Mouse (Mus musculus) intestine, postnatal 0 days (tissue): ENCODE results near the gene Tmem117. TPM values are rescaled to one million over a fixed set of nuclear protein-coding genes. Genes with fewer than 3 reads are reported as not detected.

Experiments
- ATAC-seq: fragments of 200-750 bp; cut with Nextera tagmentation; 2 replicates; pipeline ENCODE4 v1.8.0; 2017; ENCODE audit warnings: mild to moderate bottlenecking, moderate TSS enrichment, moderate library complexity
- H3K27ac ChIP-seq: fragments of 300-500 bp; sonication (generic); 2 replicates; pipeline ENCODE4 v1.5.1; 2014; ENCODE audit warnings: mild to moderate bottlenecking, low read depth, low read length, moderate library complexity
- H3K27me3 ChIP-seq: fragments of 300-500 bp; sonication (generic); replicated peaks from 2 replicates; pipeline ENCODE4 v1.6.1; 2014; ENCODE audit warnings: low read length, mixed read lengths; ENCODE audit not compliant: control insufficient read depth, insufficient read depth
- H3K36me3 ChIP-seq: fragments of 300-500 bp; sonication (generic); 2 replicates; pipeline ENCODE4 v1.6.1; 2014; ENCODE audit warnings: mild to moderate bottlenecking, moderate library complexity; ENCODE audit not compliant: control insufficient read depth, insufficient read depth
- H3K4me1 ChIP-seq: fragments of 300-500 bp; sonication (generic); replicated peaks from 2 replicates; pipeline ENCODE4 v1.6.1; 2014; ENCODE audit warnings: antibody characterized with exemption, low read length, mixed read lengths; ENCODE audit not compliant: control insufficient read depth, insufficient read depth
- H3K4me2 ChIP-seq: fragments of 300-500 bp; sonication (generic); replicated peaks from 2 replicates; pipeline ENCODE4 v1.6.1; 2014; ENCODE audit warnings: low read depth, mild to moderate bottlenecking, moderate library complexity
- H3K4me3 ChIP-seq: fragments of 300-500 bp; sonication (generic); 2 replicates; pipeline ENCODE4 v1.5.1; 2014; ENCODE audit warnings: low read depth, low read length
- H3K9ac ChIP-seq: fragments of 300-500 bp; sonication (generic); 2 replicates; pipeline ENCODE4 v1.6.1; 2014; ENCODE audit warnings: mild to moderate bottlenecking, low read depth, low read length
- H3K9me3 ChIP-seq: fragments of 300-500 bp; sonication (generic); 2 replicates; pipeline ENCODE4 v1.6.1; 2016; ENCODE audit warnings: mixed run types; ENCODE audit not compliant: control insufficient read depth
- CTCF ChIP-seq: sonication (generic); IDR thresholded peaks from 2 replicates; pipeline ENCODE4 v1.5.1; 2016; ENCODE audit warnings: low read depth, mild to moderate bottlenecking, control low read depth, antibody characterized with exemption, moderate library complexity
- WGBS: fragments of 180-500 bp; shearing (Covaris S2); extraction: QIAGEN DNeasy Blood & Tissue Kit; methylation state at CpG from one replicate; pipeline ENCODE4 v1.1.7; 2014; 5-methylcytosine and 5-hydroxymethylcytosine counted together
- polyA plus RNA-seq: library from polyadenylated mRNA; unstranded; fragments of >200 nt; fragmentation: Nextera tagmentation; extraction: Ambion mirVana; gene quantifications from 2 replicates; pipeline ENCODE4 v1.2.1, GENCODE M21; 2015

The Tmem117 gene
- polyA plus RNA-seq, 1 experiment from 2014 or later = 2.7 TPM

DNA sequence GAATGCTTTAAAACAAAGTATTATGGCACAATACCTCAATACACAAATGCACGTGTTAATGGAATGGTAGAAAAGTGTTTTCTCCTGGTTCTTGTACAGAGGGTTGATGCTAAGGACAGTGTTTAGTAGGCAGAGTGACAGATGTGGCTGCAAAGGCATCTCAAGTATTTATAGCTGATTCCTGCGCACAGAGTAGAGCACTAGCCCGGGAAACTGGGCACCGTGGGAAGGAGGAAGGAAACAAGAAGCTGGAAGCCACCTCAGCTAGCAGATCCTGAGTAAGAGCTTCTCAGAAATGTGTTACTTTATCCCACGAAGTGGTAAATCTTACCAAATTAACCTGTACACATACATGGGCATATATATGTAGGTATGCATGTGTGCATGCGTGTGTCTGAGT is 395.4 kb downstream of the Tmem117 start:
- Histone ChIP-seq H3K4me3 (no peak overlapping the region), H3K27ac (no peak overlapping the region), H3K9ac (no peak overlapping the region), H3K9me3 (no peaks in the 10 kb centered on the region), H3K4me1 (no peaks in the 10 kb centered on the region), H3K4me2 (no peak overlapping the region), H3K36me3 (no peaks in the 10 kb centered on the region), H3K27me3 (no peaks in the 10 kb centered on the region)
- no peak for ATAC-seq
- TF ChIP-seq CTCF = no peak
- 40% methylated on average over 6 of the region's 6 CpGs for WGBS

GRCm38 (mm10) chr15:95028862-95029486 is 399.9 kb downstream of the Tmem117 start:
- 85% methylated on average over 13 of the region's 13 CpGs for WGBS
- H3K36me3 ChIP-seq = no peaks in the 10 kb centered on the region
- no peak for ATAC-seq
- H3K4me3 ChIP-seq = no peak overlapping the region
- H3K27me3 ChIP-seq = no peaks in the 10 kb centered on the region
- H3K4me1 ChIP-seq = no peaks in the 10 kb centered on the region
- no peak overlapping the region for H3K4me2 ChIP-seq
- TF ChIP-seq CTCF = no peak
- H3K9ac ChIP-seq = no peak overlapping the region
- no peaks in the 10 kb centered on the region for H3K9me3 ChIP-seq
- H3K27ac ChIP-seq = no peak overlapping the region

GRCm38 (mm10) chr15:95029487-95029875 is 400.4 kb downstream of the Tmem117 start:
- H3K4me3 ChIP-seq = no peak overlapping the region
- WGBS = 65% methylated on average over 5 of the region's 5 CpGs
- no peak for ATAC-seq
- H3K27ac ChIP-seq = no peak overlapping the region
- H3K9ac ChIP-seq = no peak overlapping the region
- no peaks in the 10 kb centered on the region for H3K9me3 ChIP-seq
- no peaks in the 10 kb centered on the region for H3K27me3 ChIP-seq
- TF ChIP-seq CTCF = no peak
- H3K4me1 ChIP-seq = no peaks in the 10 kb centered on the region
- no peaks in the 10 kb centered on the region for H3K36me3 ChIP-seq
- no peak overlapping the region for H3K4me2 ChIP-seq

DNA sequence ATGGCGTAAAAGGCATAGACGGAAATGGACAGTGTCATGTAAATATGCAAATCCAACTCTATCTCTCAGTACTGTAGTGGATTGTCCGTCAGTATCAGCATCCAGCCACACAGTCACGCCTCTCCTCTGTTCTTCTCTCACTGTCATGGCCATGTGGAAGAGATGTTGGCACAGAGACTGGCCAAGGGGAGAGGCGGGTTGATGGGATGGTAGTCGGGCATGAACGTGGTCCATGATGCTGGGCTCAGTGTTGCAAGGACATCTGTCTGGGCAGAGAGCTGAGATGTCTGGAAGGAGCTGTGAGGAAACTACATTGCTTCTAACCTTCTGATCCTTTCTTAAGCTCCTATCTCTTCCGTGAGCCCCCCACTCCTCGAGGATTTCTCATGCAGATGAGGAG is 413.4 kb downstream of the Tmem117 start:
- no peak overlapping the region for H3K4me2 ChIP-seq
- WGBS = 87% methylated on average over 9 of the region's 9 CpGs

DNA sequence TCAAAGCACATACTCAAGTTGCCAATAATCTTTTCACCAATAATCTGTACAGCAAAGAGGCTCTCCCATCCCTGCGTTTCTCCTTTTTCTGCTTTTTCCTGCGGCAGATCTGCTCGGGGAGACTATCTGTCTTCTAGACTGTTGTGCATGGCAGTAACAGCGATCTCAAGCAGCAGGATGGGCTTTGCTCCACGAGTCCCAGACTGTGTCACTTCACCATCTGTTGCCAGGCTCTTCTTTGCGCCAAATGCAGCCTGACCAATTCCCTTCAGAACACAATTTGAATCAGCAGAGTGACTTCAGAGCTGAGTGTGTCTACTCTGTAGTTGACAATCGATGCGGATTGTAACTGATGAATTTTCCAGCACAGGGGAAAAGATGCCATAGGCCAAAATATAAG is 415.0 kb downstream of the Tmem117 start:
- H3K4me1 ChIP-seq = 0 out of 2 replicates have a peak, but pooled peaks cover 3% of the 10 kb centered on the region
- H3K27ac ChIP-seq = no peak overlapping the region
- no peak overlapping the region for H3K4me3 ChIP-seq
- WGBS = 85% methylated on average over 8 of the region's 8 CpGs
- no peak overlapping the region for H3K9ac ChIP-seq
- no peaks in the 10 kb centered on the region for H3K27me3 ChIP-seq
- no peaks in the 10 kb centered on the region for H3K36me3 ChIP-seq
- TF ChIP-seq CTCF = no peak
- no peaks in the 10 kb centered on the region for H3K9me3 ChIP-seq
- no peak for ATAC-seq
- H3K4me2 ChIP-seq = no peak overlapping the region

More for the DNA sequence above, 413.4 kb downstream of the Tmem117 start:
- Histone ChIP-seq H3K4me1 (0 out of 2 replicates have a peak, but pooled peaks cover 3% of the 10 kb centered on the region), H3K36me3 (no peaks in the 10 kb centered on the region), H3K27me3 (no peaks in the 10 kb centered on the region), H3K9ac (no peak overlapping the region), H3K27ac (no peak overlapping the region), H3K4me3 (no peak overlapping the region), H3K9me3 (no peaks in the 10 kb centered on the region)
- no peak for ATAC-seq
- no peak for TF ChIP-seq CTCF

DNA sequence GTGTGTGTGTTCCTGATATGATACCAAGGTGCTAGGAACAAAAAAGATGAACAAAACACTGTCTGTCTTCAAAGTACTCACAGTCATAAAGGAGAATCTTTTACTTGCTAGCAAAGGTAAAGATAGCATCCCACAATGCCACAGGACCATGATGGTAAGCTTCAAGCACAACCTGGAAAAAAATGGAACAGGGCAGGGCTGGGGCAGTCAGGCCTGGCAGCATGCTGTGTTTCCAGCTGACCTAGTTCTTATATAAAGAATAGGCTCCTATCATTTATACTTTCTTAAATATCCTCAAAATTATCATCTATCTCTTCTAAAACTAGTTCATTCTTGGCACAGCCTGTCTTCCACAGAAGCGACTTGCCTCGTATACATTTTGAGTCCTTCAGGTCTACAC is 418.5 kb downstream of the Tmem117 start:
- ATAC-seq = no peak
- H3K4me1 ChIP-seq = no peaks in the 10 kb centered on the region; the same call in 1 of the 2 replicates
- no peaks in the 10 kb centered on the region for H3K27me3 ChIP-seq
- 88% methylated on average over 2 of the region's 2 CpGs for WGBS
- H3K36me3 ChIP-seq = no peaks in the 10 kb centered on the region
- no peaks in the 10 kb centered on the region for H3K9me3 ChIP-seq
- H3K27ac ChIP-seq = no peak overlapping the region
- no peak for TF ChIP-seq CTCF
- H3K4me2 ChIP-seq = no peak overlapping the region
- no peak overlapping the region for H3K9ac ChIP-seq
- no peak overlapping the region for H3K4me3 ChIP-seq

DNA sequence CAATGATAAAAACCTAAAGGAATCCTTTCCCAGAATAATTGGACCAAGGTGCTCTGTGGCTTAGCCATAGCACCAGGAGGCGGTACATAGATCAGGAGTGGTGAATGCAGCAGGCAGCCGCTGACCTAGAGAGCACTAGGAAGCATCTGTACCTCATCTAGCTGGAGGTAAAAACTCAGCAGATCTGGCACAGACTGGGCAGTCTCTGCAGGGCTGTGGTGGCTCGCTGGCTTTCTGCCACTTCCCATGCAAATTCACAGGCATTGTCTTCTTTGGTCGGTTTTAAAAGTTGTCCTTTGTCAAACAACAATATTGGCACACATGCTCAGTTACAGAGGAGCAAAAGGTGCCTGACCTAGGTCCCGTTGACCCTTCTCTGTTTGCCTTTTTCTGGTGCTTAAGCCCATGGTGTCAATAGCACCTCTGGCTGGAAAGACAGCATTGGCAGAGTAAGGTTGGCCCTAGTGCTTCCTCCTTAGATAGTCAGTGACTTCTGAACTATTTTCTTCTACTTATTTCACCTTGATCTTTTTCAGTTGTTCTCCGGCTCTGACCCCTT is 420.2 kb downstream of the Tmem117 start:
- H3K4me1 ChIP-seq = no peaks in the 10 kb centered on the region; the same call in 1 of the 2 replicates
- H3K9me3 ChIP-seq = no peaks in the 10 kb centered on the region
- H3K27ac ChIP-seq = no peak overlapping the region
- 60% methylated on average over 6 of the region's 6 CpGs for WGBS
- H3K9ac ChIP-seq = no peak overlapping the region
- H3K36me3 ChIP-seq = no peaks in the 10 kb centered on the region
- H3K4me2 ChIP-seq = no peak overlapping the region
- no peaks in the 10 kb centered on the region for H3K27me3 ChIP-seq
- no peak for TF ChIP-seq CTCF
- no peak overlapping the region for H3K4me3 ChIP-seq
- ATAC-seq = no peak
